Mouse (Mus musculus) hindbrain, embryonic 10.5 days (tissue): ENCODE results near the gene Brd3os. TPM values are rescaled to one million over a fixed set of nuclear protein-coding genes. Genes with fewer than 3 reads are reported as not detected.

Experiments used
- DNase-seq: peaks from one replicate; pipeline ENCODE4 v3.0.0-alpha.2; 2017; ENCODE audit warnings: low spot score
- H3K27ac ChIP-seq: fragments of 300-500 bp; sonication (generic); 2 replicates; pipeline ENCODE4 v1.5.1; 2016; ENCODE audit warnings: mild to moderate bottlenecking, moderate library complexity
- H3K27me3 ChIP-seq: fragments of 300-500 bp; sonication (generic); 2 replicates; pipeline ENCODE4 v1.6.1; 2016; ENCODE audit warnings: mild to moderate bottlenecking; ENCODE audit not compliant: poor library complexity, insufficient read depth, severe bottlenecking
- H3K36me3 ChIP-seq: fragments of 300-500 bp; sonication (generic); 2 replicates; pipeline ENCODE4 v1.6.1; 2016; ENCODE audit warnings: mild to moderate bottlenecking, moderate library complexity
- H3K4me1 ChIP-seq: fragments of 300-500 bp; sonication (generic); replicated peaks from 2 replicates; pipeline ENCODE4 v1.6.1; 2016; ENCODE audit warnings: mild to moderate bottlenecking
- H3K4me3 ChIP-seq: fragments of 300-500 bp; sonication (generic); 2 replicates; pipeline ENCODE4 v1.5.1; 2016; ENCODE audit warnings: mild to moderate bottlenecking, moderate library complexity
- H3K9me3 ChIP-seq: fragments of 300-500 bp; sonication (generic); 2 replicates; pipeline ENCODE4 v1.6.1; 2016; ENCODE audit warnings: mild to moderate bottlenecking, moderate library complexity
- WGBS: fragments of 180-500 bp; shearing (Covaris S2); methylation state at CpG from one replicate; pipeline ENCODE4 v1.1.7; 2016; 5-methylcytosine and 5-hydroxymethylcytosine counted together
- polyA plus RNA-seq: library from polyadenylated mRNA; unstranded; fragments of >200 nt; fragmentation: Nextera tagmentation; extraction: Ambion mirVana; gene quantifications from 2 replicates; pipeline ENCODE4 v1.2.1, GENCODE M21; 2016

Brd3os gene
- polyA plus RNA-seq, 1 experiment from 2014 or later: 16.5 TPM

DNA sequence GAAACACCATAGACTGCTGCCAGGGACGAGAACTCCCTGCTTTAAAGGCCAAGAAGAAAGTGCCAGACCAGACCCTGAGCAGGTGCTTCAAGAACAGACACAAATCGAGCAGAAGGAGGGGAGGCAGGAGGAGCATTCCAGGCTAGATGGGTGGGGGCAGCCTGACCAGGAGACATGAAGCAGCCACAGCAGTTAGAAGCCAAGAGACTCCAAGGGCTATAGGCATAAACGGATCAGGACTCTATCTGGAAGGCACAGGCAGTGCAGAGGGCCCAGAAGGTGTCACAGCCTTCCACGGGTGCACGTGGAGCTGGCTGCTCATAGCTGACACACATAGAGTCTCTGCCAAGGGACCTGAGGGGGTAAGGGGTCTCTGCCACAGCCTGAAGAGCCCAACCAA, 18.0 kb downstream of the Brd3os start:
- H3K27ac ChIP-seq: no peak overlapping the region
- peaks cover 99% of the 10 kb centered on the region for H3K36me3 ChIP-seq
- H3K4me3 ChIP-seq: no peak overlapping the region

DNA sequence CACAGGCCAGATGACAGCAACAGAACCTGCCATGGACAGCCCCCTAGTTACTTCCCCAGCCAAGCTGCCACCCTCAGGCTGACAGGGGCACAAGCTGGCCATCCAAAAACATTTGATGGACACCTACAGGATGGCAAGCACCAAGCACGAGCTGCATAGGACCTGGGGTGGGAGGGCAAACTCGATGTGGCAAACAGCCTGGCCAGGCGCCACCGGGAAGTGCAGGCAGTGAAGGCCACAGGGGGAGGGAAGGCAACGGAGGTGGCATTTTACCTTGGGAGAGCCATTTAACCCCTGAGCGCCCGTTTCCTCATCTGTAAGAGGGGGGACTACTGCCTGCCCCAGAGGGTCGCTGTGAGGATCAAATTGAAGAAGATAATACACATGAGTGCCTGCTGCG, 18.5 kb downstream of the Brd3os start:
- no peaks in the 10 kb centered on the region for H3K9me3 ChIP-seq
- 79% methylated on average over 9 of the region's 9 CpGs for WGBS
- peaks cover 99% of the 10 kb centered on the region for H3K36me3 ChIP-seq
- no peaks in the 10 kb centered on the region for H3K27me3 ChIP-seq
- no peak for DNase-seq
- H3K27ac ChIP-seq: no peak overlapping the region
- H3K4me3 ChIP-seq: no peak overlapping the region
- H3K4me1 ChIP-seq: no peaks in the 10 kb centered on the region

More for the DNA sequence above, 18.0 kb downstream of the Brd3os start:
- H3K9me3 ChIP-seq: no peaks in the 10 kb centered on the region
- no peaks in the 10 kb centered on the region for H3K27me3 ChIP-seq
- 87% methylated on average over 5 of the region's 5 CpGs for WGBS
- H3K4me1 ChIP-seq: no peaks in the 10 kb centered on the region
- no peak for DNase-seq

DNA sequence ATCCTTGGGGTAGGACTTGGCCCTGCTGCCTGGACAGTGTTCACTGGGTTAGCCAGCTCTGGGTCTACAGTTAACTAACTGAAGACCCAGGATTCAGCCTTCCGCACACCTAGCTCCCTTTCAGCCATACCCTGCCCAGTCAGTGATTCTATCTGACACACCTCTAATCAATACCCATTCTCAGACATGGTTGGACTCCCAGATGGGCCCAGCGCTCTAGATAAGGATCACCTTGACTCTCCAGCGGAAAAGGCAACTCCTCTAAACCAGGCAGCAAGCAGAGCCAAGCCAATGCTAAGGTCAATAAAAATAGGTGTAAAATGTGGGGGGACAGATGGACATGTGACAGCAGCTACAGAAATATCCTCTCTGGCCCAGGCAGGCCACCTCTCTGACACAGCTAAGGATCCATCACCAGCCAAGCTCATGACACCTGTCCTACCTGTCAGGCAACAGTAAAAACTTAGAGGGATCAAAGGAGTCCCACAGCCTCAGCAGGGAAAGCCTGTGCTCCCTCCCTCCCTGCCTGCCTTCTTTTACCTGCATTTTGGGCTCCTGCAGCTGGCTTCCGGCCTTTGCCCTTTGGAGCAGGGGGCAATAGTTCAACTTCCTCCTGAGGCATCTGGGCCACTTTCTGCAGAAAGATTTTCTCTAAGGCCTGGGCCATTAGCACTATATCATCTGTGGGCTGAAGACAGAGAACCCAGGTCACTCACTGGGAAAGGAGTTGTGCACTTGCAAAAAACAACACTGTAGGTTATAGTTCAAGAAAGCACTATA, 19.9 kb downstream of the Brd3os start:
- no peak for DNase-seq
- H3K4me1 ChIP-seq: no peaks in the 10 kb centered on the region
- no peak overlapping the region for H3K4me3 ChIP-seq
- H3K9me3 ChIP-seq: no peaks in the 10 kb centered on the region
- 91% methylated on average over 4 of the region's 4 CpGs for WGBS
- peaks cover 99% of the 10 kb centered on the region for H3K36me3 ChIP-seq
- no peak overlapping the region for H3K27ac ChIP-seq
- H3K27me3 ChIP-seq: no peaks in the 10 kb centered on the region

DNA sequence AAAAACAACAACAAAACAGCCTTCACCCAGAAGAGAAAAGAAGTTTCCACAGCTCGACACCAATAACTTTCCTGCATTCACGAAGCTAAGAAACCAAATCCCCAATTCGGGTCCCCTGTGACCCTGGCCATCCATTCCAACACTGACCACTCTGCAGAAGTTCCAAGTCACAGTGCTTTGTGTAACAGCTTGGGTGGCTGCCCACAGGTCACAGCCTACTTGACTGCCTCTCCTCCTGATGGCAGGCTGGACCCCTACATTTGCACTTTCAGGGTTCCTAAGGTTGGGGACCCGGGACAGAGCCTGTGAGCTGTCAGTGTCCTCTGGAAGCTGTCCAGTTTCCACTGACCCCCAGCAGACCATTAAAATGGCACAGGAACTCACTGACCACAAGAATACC, 20.8 kb downstream of the Brd3os start:
- Histone ChIP-seq H3K36me3 (peaks cover 99% of the 10 kb centered on the region), H3K4me1 (peaks cover 6% of the 10 kb centered on the region), H3K9me3 (no peaks in the 10 kb centered on the region), H3K27ac (no peak overlapping the region), H3K27me3 (no peaks in the 10 kb centered on the region), H3K4me3 (no peak overlapping the region)
- no peak for DNase-seq
- WGBS: 89% methylated on average over 4 of the region's 4 CpGs

DNA sequence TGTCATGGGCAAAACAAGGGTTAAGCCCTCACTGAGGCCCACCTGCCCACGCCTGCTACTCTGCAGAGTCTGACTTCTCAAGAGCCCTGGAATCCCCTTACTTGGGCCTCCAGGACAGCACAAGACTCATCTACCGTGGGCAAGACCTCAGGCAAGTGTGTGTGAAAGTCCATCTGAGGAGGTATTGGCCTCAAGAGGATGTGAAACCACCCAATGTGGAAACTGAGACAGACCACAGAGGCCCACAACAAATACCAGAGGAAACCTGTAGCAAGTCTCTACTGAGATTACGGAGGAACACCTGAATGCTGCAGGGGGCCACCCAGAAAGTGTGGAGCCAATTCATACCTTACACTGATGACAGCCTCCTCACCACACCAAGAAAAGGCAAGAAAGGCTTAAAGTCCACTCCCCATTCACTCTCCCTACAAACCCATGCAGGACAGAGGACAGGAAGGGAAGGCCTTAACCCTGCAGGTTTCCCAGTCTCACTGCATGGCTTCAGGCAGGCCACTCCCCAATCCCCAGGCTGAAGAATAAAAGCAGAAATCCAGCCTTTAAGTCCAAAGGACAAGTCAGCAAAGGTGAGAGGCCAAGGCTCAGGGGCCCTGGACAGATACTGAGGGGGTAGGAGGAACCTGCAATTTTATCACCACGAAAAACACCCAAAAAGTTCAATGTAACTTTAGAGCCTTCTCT, 27.3 kb downstream of the Brd3os start:
- 86% methylated on average over 4 of the region's 4 CpGs for WGBS

DNA sequence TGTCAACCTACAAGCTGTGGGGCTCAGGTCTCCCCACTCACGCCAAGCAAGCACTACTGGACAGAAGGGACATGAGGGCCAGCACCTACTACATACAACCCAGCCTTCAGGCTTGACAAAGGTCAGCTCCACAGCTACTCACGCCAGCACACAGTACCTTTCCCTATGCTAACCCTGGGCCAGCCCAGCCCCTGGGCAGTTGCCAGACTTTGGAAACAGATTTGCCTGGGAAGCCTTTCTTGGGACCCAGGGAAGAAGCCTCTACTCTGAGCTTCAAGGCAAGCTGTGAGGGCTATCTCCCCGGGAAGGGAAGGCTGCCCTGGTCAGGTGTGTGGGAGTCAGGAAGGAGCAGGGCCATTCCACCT, 27.8 kb downstream of the Brd3os start:
- WGBS: 74% methylated on average over 3 of the region's 3 CpGs
- no peaks in the 10 kb centered on the region for H3K27me3 ChIP-seq
- H3K4me3 ChIP-seq: no peak overlapping the region
- peaks cover 86% of the 10 kb centered on the region for H3K36me3 ChIP-seq
- H3K4me1 ChIP-seq: peaks cover 66% of the 10 kb centered on the region
- H3K27ac ChIP-seq: no peak overlapping the region
- no peak for DNase-seq
- no peaks in the 10 kb centered on the region for H3K9me3 ChIP-seq

More for the DNA sequence above, 27.3 kb downstream of the Brd3os start:
- DNase-seq: no peak
- H3K27ac ChIP-seq: no peak overlapping the region
- H3K4me3 ChIP-seq: no peak overlapping the region
- H3K9me3 ChIP-seq: no peaks in the 10 kb centered on the region
- H3K4me1 ChIP-seq: peaks cover 64% of the 10 kb centered on the region
- H3K27me3 ChIP-seq: no peaks in the 10 kb centered on the region
- H3K36me3 ChIP-seq: peaks cover 91% of the 10 kb centered on the region

DNA sequence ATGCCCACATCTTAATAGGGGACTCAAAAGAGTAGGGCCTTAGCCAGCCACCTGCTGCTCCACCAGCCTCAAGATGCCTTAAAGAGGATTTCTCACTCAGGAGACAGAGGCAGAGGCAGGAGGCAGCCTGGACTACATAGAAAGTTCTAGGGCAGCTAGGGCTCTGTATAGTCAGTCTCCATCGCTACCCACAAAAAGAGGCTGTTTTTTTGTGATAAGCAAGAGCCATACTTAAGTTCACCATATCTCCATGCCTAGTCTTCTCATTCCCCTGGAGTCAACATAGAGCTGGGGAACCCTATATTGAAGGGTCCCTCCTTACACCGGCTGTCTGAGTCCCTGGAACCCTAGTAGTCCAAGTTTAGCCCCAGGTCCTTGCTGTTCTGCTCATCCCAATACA, 28.4 kb downstream of the Brd3os start:
- Histone ChIP-seq H3K27ac (no peak overlapping the region), H3K9me3 (no peaks in the 10 kb centered on the region), H3K27me3 (no peaks in the 10 kb centered on the region), H3K4me3 (no peak overlapping the region), H3K36me3 (peaks cover 81% of the 10 kb centered on the region), H3K4me1 (peaks cover 66% of the 10 kb centered on the region)
- DNase-seq: no peak
- 91% methylated on average over 2 of the region's 2 CpGs for WGBS

DNA sequence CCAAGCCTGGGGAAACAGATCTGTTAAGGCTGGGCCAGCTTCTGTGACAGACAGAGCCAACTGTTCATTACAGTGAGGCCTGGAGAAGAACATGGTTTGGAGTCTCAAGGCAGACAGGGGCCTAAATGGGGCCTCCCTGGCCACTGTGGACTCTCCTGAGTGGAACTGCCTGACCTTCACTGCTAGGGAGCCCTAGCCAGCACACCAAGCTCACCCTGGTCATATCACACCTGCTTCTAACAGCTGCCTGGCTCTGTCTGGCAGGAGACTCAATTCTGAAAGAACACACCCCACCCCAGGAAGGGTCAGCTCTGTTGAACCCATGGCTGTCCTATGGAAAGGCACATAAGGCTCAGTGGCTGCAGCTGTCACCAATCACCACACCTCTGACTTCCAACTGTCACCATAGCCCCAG, 29.1 kb downstream of the Brd3os start:
- no peaks in the 10 kb centered on the region for H3K9me3 ChIP-seq
- H3K27me3 ChIP-seq: no peaks in the 10 kb centered on the region
- peaks cover 66% of the 10 kb centered on the region for H3K4me1 ChIP-seq
- peak overlapping the region; percentile 30; the same call in 1 of the 2 replicates for H3K27ac ChIP-seq
- peaks cover 75% of the 10 kb centered on the region for H3K36me3 ChIP-seq
- DNase-seq: no peak
- no peak overlapping the region for H3K4me3 ChIP-seq

DNA sequence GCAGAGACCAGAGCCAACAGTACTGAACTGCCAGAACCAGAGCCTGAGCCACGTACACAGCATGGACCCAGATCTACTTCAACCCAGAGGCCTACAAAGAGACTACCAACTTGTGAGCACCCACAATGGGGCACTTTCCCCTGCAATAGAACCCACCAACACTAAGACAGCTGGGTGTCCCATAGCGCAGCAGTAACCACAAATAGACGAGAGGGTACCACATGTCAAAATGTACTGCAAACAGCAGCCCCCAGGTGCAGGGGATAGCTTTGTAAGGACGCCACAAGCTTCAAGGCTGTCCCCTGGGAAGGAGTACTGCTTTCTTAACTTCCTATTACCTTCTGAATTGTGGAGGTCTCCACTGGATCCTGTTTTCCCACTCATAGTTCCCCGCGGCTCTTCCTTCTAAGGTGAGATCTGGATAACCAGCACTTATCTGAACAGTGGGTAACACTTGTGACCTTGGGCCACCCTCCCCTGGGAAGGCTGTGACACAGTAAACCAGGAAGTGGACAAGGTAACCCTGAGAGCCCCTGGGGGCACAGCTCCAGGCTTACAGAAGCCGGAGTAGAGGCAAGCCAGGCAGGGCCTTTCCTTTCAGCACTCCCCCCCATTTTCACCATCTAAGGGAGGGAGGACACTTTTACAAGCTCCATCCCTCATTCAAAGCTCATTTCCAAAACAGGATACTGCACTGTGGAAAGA, 31.1 kb downstream of the Brd3os start:
- Histone ChIP-seq H3K36me3 (peaks cover 55% of the 10 kb centered on the region), H3K4me1 (peaks cover 67% of the 10 kb centered on the region)
- WGBS: 74% methylated on average over 7 of the region's 7 CpGs

DNA sequence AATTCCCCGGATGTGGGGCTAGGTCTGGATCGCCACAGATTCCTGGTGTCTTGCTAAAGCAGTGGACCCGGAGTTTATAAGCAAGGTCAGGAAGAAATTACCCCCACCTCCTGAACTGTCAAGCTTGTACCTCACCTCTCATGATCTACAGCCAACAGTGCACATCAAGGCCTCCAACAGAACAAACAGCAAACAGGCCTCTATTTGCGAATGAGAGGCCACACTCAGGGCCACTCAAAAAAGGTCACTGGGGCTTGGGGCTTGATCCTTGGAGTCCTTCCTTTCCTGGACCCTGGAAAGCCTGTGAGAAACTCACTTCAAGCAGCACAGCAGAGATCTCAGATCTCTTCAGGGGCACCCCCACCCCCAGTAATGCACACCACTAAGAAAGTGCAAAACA, 31.8 kb downstream of the Brd3os start:
- Histone ChIP-seq H3K27ac (peak overlapping the region; percentile 99), H3K36me3 (peaks cover 48% of the 10 kb centered on the region), H3K27me3 (no peaks in the 10 kb centered on the region), H3K4me3 (peak overlapping the region; percentile 95), H3K9me3 (no peaks in the 10 kb centered on the region), H3K4me1 (peaks cover 64% of the 10 kb centered on the region)
- no peak for DNase-seq
- WGBS: 40% methylated on average over 4 of the region's 4 CpGs

More for the DNA sequence above, 31.1 kb downstream of the Brd3os start:
- Histone ChIP-seq H3K9me3 (no peaks in the 10 kb centered on the region), H3K4me3 (peak overlapping the region; percentile 95), H3K27me3 (no peaks in the 10 kb centered on the region), H3K27ac (peak overlapping the region; percentile 18; the same call in 1 of the 2 replicates)
- DNase-seq: no peak

DNA sequence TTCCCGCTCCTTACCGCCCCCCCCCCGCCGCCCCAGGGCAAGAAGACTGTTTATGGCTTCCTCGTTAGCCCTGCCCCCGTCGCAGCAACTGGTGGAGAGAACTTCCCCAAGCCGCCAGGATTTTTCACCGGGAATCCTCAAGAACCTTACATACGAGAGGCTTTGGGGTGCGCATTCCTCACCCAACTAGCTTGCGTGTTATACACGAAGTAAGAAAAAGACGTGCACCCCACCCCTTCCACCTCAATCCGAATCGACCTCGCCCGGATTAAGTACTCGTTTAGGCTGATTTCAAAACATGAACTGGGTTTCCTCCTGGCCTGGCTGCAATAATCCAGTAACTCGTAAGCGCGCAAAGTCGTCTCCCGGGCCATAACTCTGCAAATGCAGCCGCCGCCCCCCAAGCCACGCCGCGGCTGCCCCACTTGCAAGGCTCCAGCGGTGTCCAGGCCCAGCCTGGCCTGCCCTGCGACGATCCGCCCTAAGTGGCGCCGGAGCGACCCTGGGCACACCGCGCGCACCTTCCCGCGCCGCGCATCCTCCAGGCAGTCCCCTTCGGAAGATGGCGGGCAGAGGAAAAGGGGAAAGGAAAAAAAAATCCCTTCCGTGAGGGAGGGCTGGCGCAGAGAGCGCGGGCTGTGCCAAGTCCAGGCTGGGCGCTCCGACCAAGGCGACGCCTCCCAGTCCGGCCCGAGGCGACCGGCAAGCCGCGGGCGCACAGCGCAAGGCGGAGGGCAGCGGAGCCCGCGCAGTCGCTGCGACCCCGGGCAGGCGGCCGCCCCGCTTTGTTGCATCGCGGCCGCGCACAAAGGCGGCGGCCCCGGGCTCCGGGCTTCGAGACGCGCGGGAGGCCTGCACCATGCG, 32.7 kb downstream of the Brd3os start:
- Histone ChIP-seq H3K4me3 (peak overlapping the region; percentile 95), H3K27me3 (no peaks in the 10 kb centered on the region), H3K27ac (peak overlapping the region; percentile 99), H3K9me3 (no peaks in the 10 kb centered on the region), H3K4me1 (peaks cover 55% of the 10 kb centered on the region), H3K36me3 (peaks cover 38% of the 10 kb centered on the region)
- WGBS: under 1% methylated on average over 84 of the region's 84 CpGs
- DNase-seq: peak; percentile 61
